Mouse (Mus musculus): Measurements from ENCODE around the gene Foxc1. TPM values are rescaled to one million over a fixed set of nuclear protein-coding genes. Genes with fewer than 3 reads are reported as not detected.

The Foxc1 gene
- polyA plus RNA-seq, 1 experiment from 2014 or later, result 6.1 TPM

DNA sequence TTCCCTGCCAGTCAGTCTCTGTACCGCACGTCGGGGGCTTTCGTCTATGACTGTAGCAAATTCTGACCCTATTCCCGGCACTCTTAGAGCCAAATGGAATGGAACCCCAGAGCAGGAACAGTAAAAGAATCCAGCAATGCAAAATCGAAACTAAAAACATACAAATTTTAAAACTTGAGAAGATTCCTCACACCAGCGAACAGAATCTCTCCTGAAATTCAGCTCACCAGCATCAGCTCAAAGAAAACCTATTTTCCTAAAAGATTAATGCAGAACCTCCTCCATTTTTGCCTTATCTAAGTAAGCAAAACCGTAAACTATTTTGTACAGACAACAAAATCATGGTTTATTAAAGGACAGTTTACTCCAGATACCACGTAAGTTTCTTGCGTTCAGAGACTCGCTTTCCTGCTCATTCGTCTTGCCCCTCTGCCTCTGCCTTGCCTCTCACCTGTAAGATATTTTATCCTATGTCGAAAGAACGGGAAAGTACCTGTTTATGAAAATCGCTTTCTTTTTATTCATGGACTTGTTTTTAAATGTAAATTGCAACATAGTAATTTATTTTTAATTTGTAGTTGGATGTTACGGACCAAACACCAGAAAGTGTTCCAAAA, 2.5 kb downstream of the Foxc1 start:
- Histone ChIP-seq H3K36me3 (ENCODE audit: control insufficient read depth, insufficient read depth, low read length) (no peaks in the 10 kb centered on the region), H3K27ac (ENCODE audit: low read depth, low read length) (no peak overlapping the region), H3K4me1 (replicated peaks; ENCODE audit: control insufficient read depth, insufficient read depth, low read length) (0 out of 2 replicates have a peak, but pooled peaks cover 11% of the 10 kb centered on the region), H3K4me2 (replicated peaks; ENCODE audit: low read depth, low read length) (no peak overlapping the region), H3K4me3 (ENCODE audit: low read depth, low read length) (peak overlapping the region; percentile 48), H3K27me3 (ENCODE audit: control insufficient read depth, insufficient read depth, low read length) (peaks cover 81% of the 10 kb centered on the region), H3K9ac (ENCODE audit: low read depth, low read length) (peak overlapping the region; percentile 61; the same call in 1 of the 2 replicates), H3K9me3 (ENCODE audit: control insufficient read depth, low read length) (no peaks in the 10 kb centered on the region)
- no peak for ATAC-seq (ENCODE audit: low FRiP score)
- DNase-seq (ENCODE audit: low spot score), result peak; percentile 60
- WGBS, result 4% methylated on average over 16 of the region's 16 CpGs

DNA sequence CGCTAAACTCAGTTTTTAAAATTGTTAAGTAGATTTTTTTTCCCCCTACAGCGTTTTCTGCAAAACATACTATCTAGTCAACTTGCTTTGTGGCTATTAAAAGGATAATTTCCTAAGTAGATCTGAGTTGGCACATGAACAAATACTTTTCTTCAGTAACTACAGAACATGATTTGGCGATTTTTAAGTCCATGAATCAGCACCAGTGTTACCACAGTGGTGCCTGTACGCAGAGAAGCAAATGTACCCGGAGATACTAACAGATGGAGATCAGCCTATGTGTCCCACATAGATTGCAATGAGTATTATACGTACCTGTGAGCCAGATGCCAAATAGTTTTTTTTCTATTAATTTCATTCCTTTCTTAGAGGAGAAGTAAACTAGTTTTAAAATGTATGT, 3.3 kb downstream of the Foxc1 start:
- Histone ChIP-seq H3K4me3 (ENCODE audit: low read depth, low read length) (no peak overlapping the region), H3K36me3 (ENCODE audit: control insufficient read depth, insufficient read depth, low read length) (no peaks in the 10 kb centered on the region), H3K27ac (ENCODE audit: low read depth, low read length) (no peak overlapping the region), H3K9ac (ENCODE audit: low read depth, low read length) (no peak overlapping the region), H3K27me3 (ENCODE audit: control insufficient read depth, insufficient read depth, low read length) (peaks cover 81% of the 10 kb centered on the region), H3K9me3 (ENCODE audit: control insufficient read depth, low read length) (no peaks in the 10 kb centered on the region), H3K4me2 (replicated peaks; ENCODE audit: low read depth, low read length) (no peak overlapping the region), H3K4me1 (replicated peaks; ENCODE audit: control insufficient read depth, insufficient read depth, low read length) (0 out of 2 replicates have a peak, but pooled peaks cover 11% of the 10 kb centered on the region)
- WGBS, result 8% methylated on average over 6 of the region's 6 CpGs
- DNase-seq (ENCODE audit: low spot score) (peak; percentile 51), ATAC-seq (ENCODE audit: low FRiP score) (no peak)

GRCm38 (mm10) chr13:31810375-31810692, 3.9 kb downstream of the Foxc1 start:
- Histone ChIP-seq H3K27ac (ENCODE audit: low read depth, low read length) (no peak overlapping the region), H3K36me3 (ENCODE audit: control insufficient read depth, insufficient read depth, low read length) (no peaks in the 10 kb centered on the region), H3K9me3 (ENCODE audit: control insufficient read depth, low read length) (no peaks in the 10 kb centered on the region), H3K27me3 (ENCODE audit: control insufficient read depth, insufficient read depth, low read length) (peaks cover 83% of the 10 kb centered on the region), H3K4me3 (ENCODE audit: low read depth, low read length) (peak overlapping the region; percentile 39), H3K4me2 (replicated peaks; ENCODE audit: low read depth, low read length) (peak overlapping the region; percentile 5; the same call in 1 of the 2 replicates), H3K9ac (ENCODE audit: low read depth, low read length) (peak overlapping the region; percentile 50; the same call in 1 of the 2 replicates), H3K4me1 (replicated peaks; ENCODE audit: control insufficient read depth, insufficient read depth, low read length) (0 out of 2 replicates have a peak, but pooled peaks cover 11% of the 10 kb centered on the region)
- WGBS, result under 1% methylated on average over 9 of the region's 9 CpGs
- no peak for DNase-seq (ENCODE audit: low spot score)
- no peak for ATAC-seq (ENCODE audit: low FRiP score)

DNA sequence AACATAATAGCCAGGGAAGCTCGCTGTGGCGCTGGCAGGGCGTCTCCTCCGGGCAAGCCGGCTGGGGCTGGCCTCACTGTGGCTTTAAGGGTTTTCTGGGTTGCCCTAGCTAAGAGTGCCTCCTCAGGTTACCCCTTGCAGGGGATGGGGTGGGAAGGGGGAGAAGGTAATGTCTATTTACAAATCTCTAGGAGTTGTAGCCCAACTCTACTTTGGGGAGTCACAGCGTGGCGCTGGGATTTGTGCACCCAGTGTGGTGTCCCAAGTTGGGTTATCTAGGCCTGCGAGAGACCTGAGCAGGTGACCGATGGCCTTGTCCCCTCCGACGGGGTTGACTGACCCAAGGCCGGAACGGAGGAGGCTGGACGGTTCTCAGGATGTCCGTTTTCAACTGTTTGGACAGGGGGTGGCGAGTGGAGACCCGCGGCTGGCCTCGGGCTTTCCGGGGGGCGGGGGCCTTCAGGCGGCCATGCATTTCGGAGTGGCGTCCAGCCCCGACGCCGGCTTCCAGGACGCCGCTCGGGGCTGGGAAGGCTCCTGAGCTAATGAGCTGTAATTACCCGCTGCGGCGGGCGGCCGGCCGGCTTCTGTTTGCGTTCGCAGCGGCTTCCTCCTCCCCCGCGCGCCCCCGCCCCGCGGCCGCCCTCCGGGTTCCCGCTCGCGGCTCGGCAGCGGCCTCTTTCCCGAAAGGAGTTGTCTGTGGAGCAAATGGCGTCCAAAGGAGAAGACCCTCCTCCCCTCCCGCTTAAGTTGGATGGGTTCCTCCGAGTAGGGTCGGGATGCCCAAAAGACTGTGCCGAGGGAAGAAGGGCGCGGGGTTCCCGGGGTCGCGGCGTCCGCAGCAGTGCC, 4.5 kb downstream of the Foxc1 start:
- ATAC-seq (ENCODE audit: low FRiP score), result no peak
- H3K27me3 ChIP-seq (ENCODE audit: control insufficient read depth, insufficient read depth, low read length), result peaks cover 83% of the 10 kb centered on the region
- peak overlapping the region; percentile 42; the same call in 1 of the 2 replicates for H3K27ac ChIP-seq (ENCODE audit: low read depth, low read length)

DNA sequence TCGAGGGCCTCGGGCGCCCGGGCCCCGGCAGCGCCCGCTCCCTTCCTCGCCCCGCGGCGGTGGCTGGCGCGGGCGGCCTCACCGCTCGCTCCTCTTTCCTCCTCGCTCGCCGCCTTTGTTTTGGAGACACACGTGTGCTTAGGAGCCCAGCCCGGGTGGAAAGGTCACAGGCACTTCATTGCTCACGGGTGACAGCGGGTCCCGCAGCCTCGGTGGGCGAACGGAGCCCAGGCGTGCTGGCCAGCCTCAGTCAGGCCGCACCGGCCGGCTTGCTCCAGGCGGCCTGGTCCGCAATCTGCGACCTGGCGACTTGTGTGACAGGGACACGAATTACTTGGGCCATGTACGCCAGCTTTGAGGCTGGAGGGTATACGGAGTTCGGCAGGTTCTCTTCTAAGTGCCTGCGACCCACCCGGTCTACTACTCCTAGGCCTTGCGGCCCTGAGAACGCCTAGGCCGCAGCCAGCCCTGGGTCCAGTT, 5.1 kb downstream of the Foxc1 start:
- Histone ChIP-seq H3K4me3 (ENCODE audit: low read depth, low read length) (peak overlapping the region; percentile 39), H3K4me1 (replicated peaks; ENCODE audit: control insufficient read depth, insufficient read depth, low read length) (0 out of 2 replicates have a peak, but pooled peaks cover 8% of the 10 kb centered on the region), H3K36me3 (ENCODE audit: control insufficient read depth, insufficient read depth, low read length) (no peaks in the 10 kb centered on the region), H3K27me3 (ENCODE audit: control insufficient read depth, insufficient read depth, low read length) (peaks cover 85% of the 10 kb centered on the region), H3K27ac (ENCODE audit: low read depth, low read length) (peak overlapping the region; percentile 42; the same call in 1 of the 2 replicates), H3K4me2 (replicated peaks; ENCODE audit: low read depth, low read length) (peak overlapping the region; percentile 39), H3K9me3 (ENCODE audit: control insufficient read depth, low read length) (no peaks in the 10 kb centered on the region), H3K9ac (ENCODE audit: low read depth, low read length) (peak overlapping the region; percentile 50)
- WGBS, result 3% methylated on average over 39 of the region's 44 CpGs
- no peak for ATAC-seq (ENCODE audit: low FRiP score)
- DNase-seq (ENCODE audit: low spot score), result no peak

More for the DNA sequence above, 4.5 kb downstream of the Foxc1 start:
- Histone ChIP-seq H3K9ac (ENCODE audit: low read depth, low read length) (peak overlapping the region; percentile 50), H3K4me1 (replicated peaks; ENCODE audit: control insufficient read depth, insufficient read depth, low read length) (0 out of 2 replicates have a peak, but pooled peaks cover 8% of the 10 kb centered on the region), H3K9me3 (ENCODE audit: control insufficient read depth, low read length) (no peaks in the 10 kb centered on the region), H3K4me3 (ENCODE audit: low read depth, low read length) (peak overlapping the region; percentile 39), H3K36me3 (ENCODE audit: control insufficient read depth, insufficient read depth, low read length) (no peaks in the 10 kb centered on the region), H3K4me2 (replicated peaks; ENCODE audit: low read depth, low read length) (peak overlapping the region; percentile 39)
- DNase-seq (ENCODE audit: low spot score), result peak; percentile 71
- under 1% methylated on average over 46 of the region's 65 CpGs for WGBS

DNA sequence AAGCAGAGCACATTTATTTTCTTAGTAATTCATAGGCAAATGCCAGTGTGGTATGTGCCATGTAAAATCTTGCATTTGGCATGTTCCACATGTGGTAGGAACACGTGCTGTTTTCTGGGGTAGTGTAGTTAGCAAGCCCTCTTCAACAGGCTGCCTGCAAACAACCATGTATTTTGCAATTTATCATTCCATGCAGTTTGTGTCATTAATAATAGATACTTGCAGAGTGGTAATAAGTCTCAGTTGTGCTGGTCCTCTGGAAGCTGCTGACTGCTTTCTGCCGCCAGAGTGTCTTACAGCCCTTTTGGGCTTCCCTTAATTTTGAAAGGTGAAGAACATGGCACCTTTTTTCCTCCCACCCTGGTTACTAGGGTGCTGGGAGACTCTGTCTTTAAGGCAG, 6.3 kb downstream of the Foxc1 start:
- ATAC-seq (ENCODE audit: low FRiP score) (no peak), DNase-seq (ENCODE audit: low spot score) (no peak)
- Histone ChIP-seq H3K4me3 (ENCODE audit: low read depth, low read length) (no peak overlapping the region), H3K27me3 (ENCODE audit: control insufficient read depth, insufficient read depth, low read length) (peaks cover 76% of the 10 kb centered on the region), H3K4me1 (replicated peaks; ENCODE audit: control insufficient read depth, insufficient read depth, low read length) (0 out of 2 replicates have a peak, but pooled peaks cover 5% of the 10 kb centered on the region), H3K27ac (ENCODE audit: low read depth, low read length) (no peak overlapping the region), H3K9me3 (ENCODE audit: control insufficient read depth, low read length) (no peaks in the 10 kb centered on the region), H3K36me3 (ENCODE audit: control insufficient read depth, insufficient read depth, low read length) (no peaks in the 10 kb centered on the region), H3K9ac (ENCODE audit: low read depth, low read length) (no peak overlapping the region), H3K4me2 (replicated peaks; ENCODE audit: low read depth, low read length) (no peak overlapping the region)
- WGBS, result 32% methylated on average over 2 of the region's 2 CpGs

DNA sequence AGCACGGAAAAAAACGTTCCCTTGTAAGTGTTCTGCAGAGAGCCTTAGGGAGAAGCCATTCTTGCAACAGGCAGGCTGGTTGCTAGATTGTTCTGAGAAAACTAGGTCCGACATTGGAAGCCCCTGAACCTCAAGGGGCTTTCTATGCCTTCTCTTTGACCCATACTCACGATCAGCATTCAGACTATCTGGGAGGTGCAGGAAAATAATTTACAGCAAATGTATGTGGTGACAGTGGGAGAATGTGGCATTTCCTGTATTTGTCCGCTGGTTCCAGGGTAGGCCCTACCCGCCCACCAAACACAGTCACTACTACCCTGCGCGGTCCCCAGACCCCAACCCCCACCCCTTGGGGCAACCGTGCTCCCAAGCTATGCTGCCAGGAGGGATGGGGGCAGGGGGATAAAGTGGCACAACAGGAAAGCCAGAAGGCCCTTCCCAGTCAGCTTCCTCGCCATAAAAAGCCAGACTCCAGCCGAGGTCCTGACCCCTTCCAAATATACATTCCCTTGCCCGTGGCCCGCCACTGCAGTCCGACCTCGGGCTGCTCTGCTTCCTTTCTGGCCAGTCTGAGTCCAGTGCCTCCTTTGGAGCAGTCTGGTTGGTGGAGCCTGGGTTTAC, 9.1 kb downstream of the Foxc1 start:
- Histone ChIP-seq H3K9ac (ENCODE audit: low read depth, low read length) (no peak overlapping the region), H3K27me3 (ENCODE audit: control insufficient read depth, insufficient read depth, low read length) (peaks cover 65% of the 10 kb centered on the region), H3K9me3 (ENCODE audit: control insufficient read depth, low read length) (no peaks in the 10 kb centered on the region), H3K4me3 (ENCODE audit: low read depth, low read length) (no peak overlapping the region), H3K36me3 (ENCODE audit: control insufficient read depth, insufficient read depth, low read length) (no peaks in the 10 kb centered on the region), H3K4me2 (replicated peaks; ENCODE audit: low read depth, low read length) (no peak overlapping the region), H3K4me1 (replicated peaks; ENCODE audit: control insufficient read depth, insufficient read depth, low read length) (0 out of 2 replicates have a peak, but pooled peaks cover 2% of the 10 kb centered on the region), H3K27ac (ENCODE audit: low read depth, low read length) (no peak overlapping the region)
- no peak for ATAC-seq (ENCODE audit: low FRiP score)
- WGBS, result 13% methylated on average over 14 of the region's 15 CpGs
- DNase-seq (ENCODE audit: low spot score), result peak; percentile 38

DNA sequence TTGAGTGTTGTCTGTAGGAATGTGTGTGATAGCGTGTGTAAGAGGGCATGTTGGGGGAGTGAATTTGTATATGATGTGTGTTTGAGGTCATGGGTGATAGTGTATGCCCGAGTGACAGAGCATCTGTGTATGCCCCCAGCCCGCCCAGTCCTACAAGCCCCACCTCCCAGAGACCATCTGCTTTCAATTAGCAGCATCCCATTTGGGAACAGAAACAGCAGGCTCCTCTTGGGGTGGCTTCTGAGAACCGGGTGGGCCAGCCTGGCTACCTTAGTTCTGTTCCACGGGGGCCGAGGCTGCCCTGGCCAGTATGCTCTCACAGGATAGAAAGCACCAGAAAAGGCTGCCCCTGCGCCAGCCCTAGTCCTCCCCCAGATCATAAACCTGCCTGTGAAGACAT, 11.9 kb downstream of the Foxc1 start:
- no peaks in the 10 kb centered on the region for H3K4me1 ChIP-seq (replicated peaks; ENCODE audit: control insufficient read depth, insufficient read depth, low read length)
- no peaks in the 10 kb centered on the region for H3K9me3 ChIP-seq (ENCODE audit: control insufficient read depth, low read length)
- H3K9ac ChIP-seq (ENCODE audit: low read depth, low read length), result no peak overlapping the region
- H3K27me3 ChIP-seq (ENCODE audit: control insufficient read depth, insufficient read depth, low read length), result peaks cover 37% of the 10 kb centered on the region
- no peak overlapping the region for H3K27ac ChIP-seq (ENCODE audit: low read depth, low read length)
- H3K4me3 ChIP-seq (ENCODE audit: low read depth, low read length), result no peak overlapping the region
- WGBS, result 55% methylated on average over 7 of the region's 7 CpGs
- DNase-seq (ENCODE audit: low spot score) (no peak), ATAC-seq (ENCODE audit: low FRiP score) (no peak)
- H3K36me3 ChIP-seq (ENCODE audit: control insufficient read depth, insufficient read depth, low read length), result no peaks in the 10 kb centered on the region
- H3K4me2 ChIP-seq (replicated peaks; ENCODE audit: low read depth, low read length), result no peak overlapping the region
